Mouse (Mus musculus) MEL (cell line): Measurements from ENCODE around the gene Wnt1. TPM values are rescaled to one million over a fixed set of nuclear protein-coding genes. Genes with fewer than 3 reads are reported as not detected.

Source experiments
- DNase-seq: peaks from one replicate; pipeline ENCODE4 v3.0.0; 2011; ENCODE audit warnings: low read depth, low spot score
- H3K27ac ChIP-seq: 2 replicates; pipeline ENCODE4 v1.5.1; 2012; ENCODE audit warnings: low read depth, mild to moderate bottlenecking, control low read depth, low read length, moderate library complexity; ENCODE audit not compliant: control insufficient read depth
- H3K27me3 ChIP-seq, 2 experiments: fragments of 150-350 bp in 1 of 2; sonication (generic) in 1 of 2; 2 replicates each; pipeline ENCODE4 v1.6.1; 2012; ENCODE audit warnings: low read length in 2 of 2, mild to moderate bottlenecking in 2 of 2, improper control_type of control experiment in 1 of 2, moderate library complexity in 1 of 2; ENCODE audit not compliant: insufficient read depth in 2 of 2, control insufficient read depth in 1 of 2
- H3K36me3 ChIP-seq, 2 experiments: 2 replicates each; pipeline ENCODE4 v1.6.1; 2012 to 2014; ENCODE audit warnings: low read length in 2 of 2, improper control_type of control experiment in 1 of 2, inconsistent platforms in 1 of 2, mild to moderate bottlenecking in 1 of 2; ENCODE audit not compliant: insufficient read depth in 2 of 2, control insufficient read depth in 1 of 2
- H3K4me1 ChIP-seq, 2 experiments: fragments of 150-350 bp in 1 of 2; sonication (generic) in 1 of 2; 2 replicates each; pipeline ENCODE4 v1.6.1; 2012; ENCODE audit warnings: low read length in 2 of 2, improper control_type of control experiment in 1 of 2, mild to moderate bottlenecking in 1 of 2; ENCODE audit not compliant: insufficient read depth in 2 of 2, control insufficient read depth in 1 of 2
- H3K4me3 ChIP-seq, 2 experiments: fragments of 150-350 bp in 1 of 2; sonication (generic) in 1 of 2; 2 replicates each; pipeline ENCODE4 v1.5.1; 2012; ENCODE audit warnings: low read depth in 2 of 2, low read length in 2 of 2, mild to moderate bottlenecking in 2 of 2, moderate library complexity in 2 of 2, control low read depth in 1 of 2, improper control_type of control experiment in 1 of 2; ENCODE audit not compliant: control insufficient read depth in 1 of 2, insufficient read depth in 1 of 2
- H3K79me2 ChIP-seq: 2 replicates; pipeline ENCODE4 v1.6.1; 2012; ENCODE audit warnings: mild to moderate bottlenecking, low read length, moderate library complexity; ENCODE audit not compliant: control insufficient read depth, poor library complexity, insufficient read depth
- H3K9ac ChIP-seq: 2 replicates; pipeline ENCODE4 v1.6.1; 2012; ENCODE audit warnings: low read depth, mild to moderate bottlenecking, control low read depth, low read length, moderate library complexity; ENCODE audit not compliant: control insufficient read depth, poor library complexity, severe bottlenecking
- H3K9me3 ChIP-seq: fragments of 150-350 bp; sonication (generic); replicated peaks from 2 replicates; pipeline ENCODE4 v1.6.1; 2012; ENCODE audit warnings: mild to moderate bottlenecking, low read length, improper control_type of control experiment, moderate library complexity; ENCODE audit not compliant: insufficient read depth
- CTCF ChIP-seq, 3 experiments: IDR thresholded peaks in 2 of 3; conservative IDR thresholded peaks in 1 of 3; 2 replicates each; pipeline ENCODE4 v1.5.1; 2011 to 2012; ENCODE audit warnings: low read length in 3 of 3, low read depth in 2 of 3, mild to moderate bottlenecking in 2 of 3, improper control_type of control experiment in 1 of 3, inconsistent platforms in 1 of 3, mixed read lengths in 1 of 3, moderate library complexity in 1 of 3; ENCODE audit not compliant: control insufficient read depth in 1 of 3, insufficient read depth in 1 of 3, poor library complexity in 1 of 3, severe bottlenecking in 1 of 3
- E2F4 ChIP-seq: IDR thresholded peaks from 2 replicates; pipeline ENCODE4 v1.6.1; 2011; ENCODE audit warnings: low read depth, low read length, improper control_type of control experiment, borderline replicate concordance
- ETS1 ChIP-seq: IDR thresholded peaks from 2 replicates; pipeline ENCODE4 v1.6.1; 2012; ENCODE audit warnings: low read depth, mild to moderate bottlenecking, inconsistent platforms, low read length, improper control_type of control experiment, moderate library complexity
- MAX ChIP-seq: IDR thresholded peaks from 2 replicates; pipeline ENCODE4 v1.6.1; 2011; ENCODE audit warnings: low read length, improper control_type of control experiment
- MYB ChIP-seq: IDR thresholded peaks from 2 replicates; pipeline ENCODE4 v1.6.1; 2011; ENCODE audit warnings: mild to moderate bottlenecking, low read depth, low read length, improper control_type of control experiment
- MYC ChIP-seq: IDR thresholded peaks from 2 replicates; pipeline ENCODE4 v1.6.1; 2011; ENCODE audit warnings: low read depth, mild to moderate bottlenecking, low read length, improper control_type of control experiment, moderate library complexity
- NRF1 ChIP-seq: IDR thresholded peaks from 2 replicates; pipeline ENCODE4 v1.6.1; 2014; ENCODE audit warnings: low read depth, mild to moderate bottlenecking, inconsistent platforms, low read length, improper control_type of control experiment, moderate library complexity; ENCODE audit not compliant: poor library complexity, insufficient read depth, severe bottlenecking
- POLR2A ChIP-seq, 2 experiments: IDR thresholded peaks; 2 replicates each; pipeline ENCODE4 v1.6.1; 2011 to 2012; ENCODE audit warnings: low read length in 2 of 2, mild to moderate bottlenecking in 2 of 2, control low read depth in 1 of 2, improper control_type of control experiment in 1 of 2, low read depth in 1 of 2, moderate library complexity in 1 of 2; ENCODE audit not compliant: control insufficient read depth in 1 of 2, insufficient read depth in 1 of 2, poor library complexity in 1 of 2
- RAD21 ChIP-seq: IDR thresholded peaks from 2 replicates; pipeline ENCODE4 v1.6.1; 2011; ENCODE audit warnings: mild to moderate bottlenecking, low read depth, low read length, improper control_type of control experiment
- SIN3A ChIP-seq: IDR thresholded peaks from 2 replicates; pipeline ENCODE4 v1.6.1; 2012; ENCODE audit warnings: low read length, improper control_type of control experiment, inconsistent platforms
- SMC3 ChIP-seq: IDR thresholded peaks from 2 replicates; pipeline ENCODE4 v1.6.1; 2011; ENCODE audit warnings: low read depth, low read length, improper control_type of control experiment
- ZC3H11A ChIP-seq: IDR thresholded peaks from 2 replicates; pipeline ENCODE4 v1.6.1; 2012; ENCODE audit warnings: low read depth, mild to moderate bottlenecking, inconsistent platforms, low read length, improper control_type of control experiment
- ZNF384 ChIP-seq: IDR thresholded peaks from 2 replicates; pipeline ENCODE4 v1.6.1; 2012; ENCODE audit warnings: low read depth, mild to moderate bottlenecking, inconsistent platforms, low read length, improper control_type of control experiment
- polyA plus RNA-seq, 2 experiments: library from polyadenylated mRNA; stranded (reverse) in 1 of 2; unstranded in 1 of 2; fragments of >175 nt in 1 of 2; fragments of >200 nt in 1 of 2; gene quantifications; 2 replicates each; pipeline versions ENCODE4 v1.2.1 to v1.2.4; 2012; ENCODE audit warnings: low replicate concordance in 2 of 2, low read depth in 1 of 2; ENCODE audit not compliant: insufficient read length in 2 of 2, insufficient read depth in 1 of 2, missing spikeins in 1 of 2
- total RNA-seq: library from RNA; depleted of rRNA; stranded (reverse); fragments of 300-350 nt; gene quantifications from 2 replicates; pipeline ENCODE4 v1.2.3, GENCODE M21; 2012

Wnt1 gene
- total and polyA plus RNA-seq, 3 experiments, result not detected

GRCm38 (mm10) chr15:98781166-98781565 lies 8.5 kb upstream of the Wnt1 start:
- Histone ChIP-seq H3K27ac (no peak overlapping the region), H3K36me3 (no peaks in the 10 kb centered on the region), H3K4me3 (no peak overlapping the region), H3K79me2 (no peaks in the 10 kb centered on the region), H3K9me3 (no peaks in the 10 kb centered on the region), H3K27me3 (no peaks in the 10 kb centered on the region), H3K4me1 (no peaks in the 10 kb centered on the region; a peak in 1 of 4 replicates), H3K9ac (no peak overlapping the region)
- TF ChIP-seq MYB (no peak), SMC3 (peak; percentile 10; the same call in 1 of the 2 replicates), CTCF (IDR thresholded peaks at IDR 0.05 in 2 of 3, conservative IDR thresholded peaks at IDR 0.05 in 1 of 3; ENCODE audit: control insufficient read depth in 1 of 3, insufficient read depth in 1 of 3, low read depth in 2 of 3, low read length in 3 of 3, poor library complexity in 1 of 3, severe bottlenecking in 1 of 3) (peak in 1 of 3 experiments; percentile 24; a peak in 1 of 6 replicates)
- no peak for DNase-seq

- Histone ChIP-seq H3K4me3 (no peak overlapping the region), H3K9ac (no peak overlapping the region), H3K36me3 (no peaks in the 10 kb centered on the region), H3K27me3 (no peaks in the 10 kb centered on the region), H3K9me3 (no peaks in the 10 kb centered on the region), H3K79me2 (no peaks in the 10 kb centered on the region), H3K4me1 (no peaks in the 10 kb centered on the region; a peak in 1 of 4 replicates), H3K27ac (no peak overlapping the region)
- TF ChIP-seq NRF1, result 0 out of 2 replicates have a peak, but pooled peaks have one; percentile 20
- peak; percentile 49; the same call in 1 of the 2 replicates for TF ChIP-seq ZC3H11A
- TF ChIP-seq MAX, result peak; percentile 42; the same call in 1 of the 2 replicates
- TF ChIP-seq MYC, result peak; percentile 60; the same call in 1 of the 2 replicates
- peak; percentile 74 to 97 (median 75) for TF ChIP-seq CTCF (IDR thresholded peaks at IDR 0.05 in 2 of 3, conservative IDR thresholded peaks at IDR 0.05 in 1 of 3; ENCODE audit: control insufficient read depth in 1 of 3, insufficient read depth in 1 of 3, low read depth in 2 of 3, low read length in 3 of 3, poor library complexity in 1 of 3, severe bottlenecking in 1 of 3)
- TF ChIP-seq RAD21, result peak; percentile 41
- TF ChIP-seq SMC3, result peak; percentile 71
- no peak for TF ChIP-seq POLR2A (IDR thresholded peaks at IDR 0.05; ENCODE audit: control insufficient read depth in 1 of 2, insufficient read depth in 1 of 2, low read depth in 1 of 2, low read length in 2 of 2, poor library complexity in 1 of 2)
- no peak for TF ChIP-seq ETS1
- peak; percentile 50 for TF ChIP-seq ZNF384
- no peak for TF ChIP-seq SIN3A
- DNase-seq, result peak; percentile 81
Measured at GRCm38 (mm10) chr15:98785744-98786143, 3.9 kb upstream of the Wnt1 start.

GRCm38 (mm10) chr15:98787930-98788329 lies 1.7 kb upstream of the Wnt1 start:
- H3K27ac ChIP-seq, result no peak overlapping the region
- H3K4me1 ChIP-seq, result peaks cover 0 to 5% of the 10 kb centered on the region in 2 experiments; a peak in 2 of 4 replicates
- peak; percentile 20 for DNase-seq
- H3K79me2 ChIP-seq, result no peaks in the 10 kb centered on the region
- no peaks in the 10 kb centered on the region for H3K9me3 ChIP-seq
- no peak overlapping the region for H3K4me3 ChIP-seq
- H3K27me3 ChIP-seq, result no peaks in the 10 kb centered on the region
- no peak overlapping the region for H3K9ac ChIP-seq
- no peaks in the 10 kb centered on the region for H3K36me3 ChIP-seq
- TF ChIP-seq NRF1 (no peak), RAD21 (peak; percentile 50), SMC3 (peak; percentile 30; the same call in 1 of the 2 replicates), E2F4 (no peak), CTCF (IDR thresholded peaks at IDR 0.05 in 2 of 3, conservative IDR thresholded peaks at IDR 0.05 in 1 of 3; ENCODE audit: control insufficient read depth in 1 of 3, insufficient read depth in 1 of 3, low read depth in 2 of 3, low read length in 3 of 3, poor library complexity in 1 of 3, severe bottlenecking in 1 of 3) (peak in 2 of 3 experiments; percentile 44 to 55; a peak in 4 of 6 replicates)
- TF ChIP-seq, all 39 proteins: peak for 3
